Mouse (Mus musculus): ENCODE measurements around the gene Nat8f7. TPM values are rescaled to one million over a fixed set of nuclear protein-coding genes. Genes with fewer than 3 reads are reported as not detected.

Nat8f7 gene
- polyA plus RNA-seq (2014; fragmentation: Illumina TruSeq; extraction: RNeasy Lipid Tissue Mini Kit (QIAGEN cat#74804); ENCODE audit: insufficient read depth, low read depth, low replicate concordance): 1.3 TPM

GRCm38 (mm10) chr6:85713105-85713504, at the start of gene Nat8f7:
Nat8f7 (minus strand) TSS chr6:85713205.

Other genes starting within 250 kb of the Nat8f7 start
- not detected for gene Fbxo41, start 210.2 kb downstream of the Nat8f7 start, polyA plus RNA-seq (2014; fragmentation: Illumina TruSeq; extraction: RNeasy Lipid Tissue Mini Kit (QIAGEN cat#74804); ENCODE audit: insufficient read depth, low read depth, low replicate concordance)
- gene Egr4, start 199.6 kb downstream of the Nat8f7 start, polyA plus RNA-seq (2014; fragmentation: Illumina TruSeq; extraction: RNeasy Lipid Tissue Mini Kit (QIAGEN cat#74804); ENCODE audit: insufficient read depth, low read depth, low replicate concordance): not detected
- gene Alms1, start 125.7 kb downstream of the Nat8f7 start, polyA plus RNA-seq (2014; fragmentation: Illumina TruSeq; extraction: RNeasy Lipid Tissue Mini Kit (QIAGEN cat#74804); ENCODE audit: insufficient read depth, low read depth, low replicate concordance): 0.84 TPM
- gene Nat8f3, start 52.5 kb upstream of the Nat8f7 start, polyA plus RNA-seq (2014; fragmentation: Illumina TruSeq; extraction: RNeasy Lipid Tissue Mini Kit (QIAGEN cat#74804); ENCODE audit: insufficient read depth, low read depth, low replicate concordance): 7.2 TPM
- not detected for gene Nat8f6, start 107.7 kb upstream of the Nat8f7 start, polyA plus RNA-seq (2014; fragmentation: Illumina TruSeq; extraction: RNeasy Lipid Tissue Mini Kit (QIAGEN cat#74804); ENCODE audit: insufficient read depth, low read depth, low replicate concordance)
- gene Nat8f5, start 107.8 kb upstream of the Nat8f7 start, polyA plus RNA-seq (2014; fragmentation: Illumina TruSeq; extraction: RNeasy Lipid Tissue Mini Kit (QIAGEN cat#74804); ENCODE audit: insufficient read depth, low read depth, low replicate concordance): not detected
- 0.22 TPM for gene Nat8, start 118.9 kb upstream of the Nat8f7 start, polyA plus RNA-seq (2014; fragmentation: Illumina TruSeq; extraction: RNeasy Lipid Tissue Mini Kit (QIAGEN cat#74804); ENCODE audit: insufficient read depth, low read depth, low replicate concordance)
- gene Nat8f2, start 156.0 kb upstream of the Nat8f7 start, polyA plus RNA-seq (2014; fragmentation: Illumina TruSeq; extraction: RNeasy Lipid Tissue Mini Kit (QIAGEN cat#74804); ENCODE audit: insufficient read depth, low read depth, low replicate concordance): not detected
- gene Nat8f4, start 191.7 kb upstream of the Nat8f7 start, polyA plus RNA-seq (2014; fragmentation: Illumina TruSeq; extraction: RNeasy Lipid Tissue Mini Kit (QIAGEN cat#74804); ENCODE audit: insufficient read depth, low read depth, low replicate concordance): 1.9 TPM
- 17.3 TPM for gene Tprkb, start 198.7 kb upstream of the Nat8f7 start, polyA plus RNA-seq (2014; fragmentation: Illumina TruSeq; extraction: RNeasy Lipid Tissue Mini Kit (QIAGEN cat#74804); ENCODE audit: insufficient read depth, low read depth, low replicate concordance)
- 5.5 TPM for gene Nat8f1, start 202.5 kb upstream of the Nat8f7 start, polyA plus RNA-seq (2014; fragmentation: Illumina TruSeq; extraction: RNeasy Lipid Tissue Mini Kit (QIAGEN cat#74804); ENCODE audit: insufficient read depth, low read depth, low replicate concordance)
- gene Dusp11, start 248.5 kb upstream of the Nat8f7 start, polyA plus RNA-seq (2014; fragmentation: Illumina TruSeq; extraction: RNeasy Lipid Tissue Mini Kit (QIAGEN cat#74804); ENCODE audit: insufficient read depth, low read depth, low replicate concordance): 28.5 TPM